Mouse (Mus musculus): ENCODE measurements around the gene Nfkb2. TPM values are rescaled to one million over a fixed set of nuclear protein-coding genes. Genes with fewer than 3 reads are reported as not detected.

The Nfkb2 gene
- total RNA-seq, 2 experiments from 2014 or later, result 19.7 to 22.1 TPM

DNA sequence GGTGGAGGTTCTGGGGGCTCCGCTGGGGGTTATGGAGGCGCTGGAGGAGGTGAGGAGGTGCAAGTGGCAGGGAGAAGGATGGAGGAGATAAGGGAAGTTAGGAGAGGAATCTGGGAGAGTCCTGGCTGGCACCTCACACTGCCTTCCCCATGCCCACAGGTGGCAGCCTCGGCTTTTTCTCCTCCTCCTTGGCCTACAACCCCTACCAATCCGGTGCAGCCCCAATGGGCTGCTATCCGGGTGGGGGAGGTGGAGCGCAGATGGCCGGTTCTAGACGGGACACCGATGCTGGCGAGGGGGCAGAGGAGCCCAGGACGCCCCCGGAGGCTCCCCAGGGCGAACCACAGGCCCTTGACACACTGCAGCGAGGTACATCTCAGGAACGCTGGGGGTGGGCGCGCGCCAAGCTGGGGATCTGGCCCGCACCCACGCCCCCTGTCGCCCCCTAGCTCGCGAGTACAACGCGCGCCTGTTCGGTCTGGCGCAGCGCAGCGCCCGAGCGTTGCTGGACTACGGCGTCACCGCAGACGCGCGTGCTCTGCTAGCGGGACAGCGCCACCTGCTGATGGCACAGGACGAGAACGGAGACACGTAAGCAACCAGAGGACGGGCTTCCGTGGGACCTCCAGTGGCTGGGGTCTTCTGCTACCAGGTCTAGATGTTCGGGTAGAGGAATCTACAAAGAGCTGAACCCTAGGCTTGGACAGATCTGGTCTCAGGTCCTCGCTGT lies 4.8 kb downstream of the Nfkb2 start:
- peak; percentile 83 to 89 for DNase-seq

DNA sequence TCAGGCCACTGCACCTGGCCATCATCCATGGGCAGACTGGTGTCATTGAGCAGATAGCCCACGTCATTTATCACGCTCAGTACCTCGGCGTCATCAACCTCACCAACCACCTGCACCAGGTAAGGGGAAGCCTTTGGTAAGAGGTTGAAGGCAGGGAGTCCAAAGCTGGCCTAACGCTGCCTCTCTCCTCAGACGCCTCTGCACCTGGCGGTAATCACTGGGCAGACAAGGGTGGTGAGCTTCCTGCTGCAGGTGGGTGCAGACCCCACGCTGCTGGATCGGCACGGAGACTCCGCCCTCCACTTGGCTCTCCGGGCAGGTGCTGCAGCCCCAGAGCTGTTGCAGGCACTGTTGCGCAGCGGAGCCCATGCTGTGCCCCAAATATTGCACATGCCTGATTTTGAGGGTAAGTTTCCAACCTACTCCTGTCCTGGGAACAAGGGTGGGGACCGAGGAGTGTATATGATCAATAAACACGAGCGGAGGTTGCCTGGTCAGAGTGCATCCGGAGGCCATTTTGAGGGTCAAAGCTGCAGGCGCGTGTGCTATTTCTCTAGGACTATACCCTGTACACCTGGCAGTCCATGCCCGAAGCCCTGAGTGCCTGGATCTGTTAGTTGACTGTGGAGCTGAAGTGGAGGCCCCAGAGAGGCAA lies 5.7 kb downstream of the Nfkb2 start:
- no peak for DNase-seq

DNA sequence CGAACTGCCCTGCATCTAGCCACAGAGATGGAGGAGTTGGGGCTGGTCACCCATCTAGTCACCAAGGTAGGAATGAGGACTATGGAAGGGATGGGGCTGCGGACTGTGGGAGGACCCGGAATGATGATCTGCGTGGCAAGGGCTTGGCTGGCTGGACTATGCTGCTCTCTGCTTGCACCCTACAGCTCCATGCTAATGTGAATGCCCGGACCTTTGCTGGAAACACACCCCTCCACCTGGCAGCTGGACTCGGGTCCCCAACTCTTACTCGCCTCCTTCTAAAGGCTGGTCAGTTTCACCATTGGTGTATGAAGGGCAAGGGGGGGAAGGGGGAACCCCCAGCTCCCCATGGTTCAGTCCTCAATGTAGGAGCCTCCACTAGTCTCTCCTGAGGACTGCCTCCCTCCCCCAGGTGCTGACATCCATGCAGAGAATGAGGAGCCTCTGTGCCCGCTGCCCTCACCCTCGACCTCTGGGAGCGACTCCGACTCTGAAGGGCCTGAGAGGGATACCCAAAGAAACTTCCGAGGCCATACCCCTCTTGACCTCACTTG lies 6.3 kb downstream of the Nfkb2 start:
- DNase-seq, result no peak

DNA sequence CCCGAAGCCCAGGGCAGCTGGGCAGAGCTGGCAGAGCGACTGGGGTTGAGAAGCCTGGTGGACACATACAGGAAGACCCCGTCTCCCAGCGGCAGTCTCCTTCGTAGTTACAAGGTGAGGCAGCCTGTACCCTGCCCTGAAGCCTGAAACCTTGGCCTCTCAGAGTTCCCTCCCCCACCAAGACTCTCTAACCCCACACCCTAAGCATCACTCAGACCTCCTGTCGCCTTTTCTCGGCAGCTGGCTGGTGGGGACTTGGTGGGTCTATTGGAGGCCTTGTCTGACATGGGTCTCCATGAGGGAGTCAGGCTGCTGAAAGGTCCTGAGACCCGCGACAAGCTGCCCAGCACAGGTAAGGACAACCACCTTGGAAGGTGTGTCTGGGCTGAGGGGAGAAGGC lies 7.2 kb downstream of the Nfkb2 start:
- DNase-seq, result no peak

DNA sequence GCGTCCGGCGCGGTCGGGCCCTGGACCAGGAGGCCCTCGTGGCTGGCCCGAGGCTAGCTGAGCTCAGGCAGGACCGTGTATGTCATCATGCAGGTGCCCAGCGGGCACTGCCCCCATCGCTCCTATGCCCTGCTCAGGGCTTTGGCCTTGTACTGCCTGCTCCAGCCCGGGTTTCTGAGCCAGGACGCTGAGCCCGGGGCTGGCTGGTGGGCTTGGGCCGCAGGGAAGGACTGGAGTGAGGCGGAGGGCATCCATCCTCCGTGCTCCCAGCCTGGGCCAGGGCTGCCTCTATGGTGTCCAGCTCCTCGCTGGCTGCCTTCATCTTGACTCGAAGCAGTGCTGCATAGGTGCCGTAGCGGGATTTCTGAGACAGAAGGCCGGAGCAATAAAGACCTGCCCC lies 8.4 kb downstream of the Nfkb2 start:
- no peak for DNase-seq

DNA sequence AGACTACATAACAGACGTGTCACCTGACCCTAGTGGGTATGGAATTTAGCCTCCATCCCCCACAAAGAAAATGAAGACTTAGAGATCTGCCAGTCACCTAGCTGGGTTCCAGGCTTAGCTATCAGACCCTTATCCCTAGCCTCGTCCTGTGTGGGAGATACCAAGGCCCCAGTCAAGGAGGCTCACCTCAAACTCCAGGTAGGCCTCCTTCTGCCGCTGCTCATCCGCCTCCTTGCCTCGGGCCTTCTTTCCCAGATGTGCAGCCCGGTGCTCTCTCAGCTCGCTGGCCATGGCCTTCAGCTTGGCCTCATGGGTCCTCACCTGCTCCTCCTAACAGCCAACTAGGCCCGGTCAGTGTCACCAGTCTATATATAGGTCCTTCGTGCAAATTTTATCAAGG lies 9.0 kb downstream of the Nfkb2 start:
- DNase-seq, result no peak

DNA sequence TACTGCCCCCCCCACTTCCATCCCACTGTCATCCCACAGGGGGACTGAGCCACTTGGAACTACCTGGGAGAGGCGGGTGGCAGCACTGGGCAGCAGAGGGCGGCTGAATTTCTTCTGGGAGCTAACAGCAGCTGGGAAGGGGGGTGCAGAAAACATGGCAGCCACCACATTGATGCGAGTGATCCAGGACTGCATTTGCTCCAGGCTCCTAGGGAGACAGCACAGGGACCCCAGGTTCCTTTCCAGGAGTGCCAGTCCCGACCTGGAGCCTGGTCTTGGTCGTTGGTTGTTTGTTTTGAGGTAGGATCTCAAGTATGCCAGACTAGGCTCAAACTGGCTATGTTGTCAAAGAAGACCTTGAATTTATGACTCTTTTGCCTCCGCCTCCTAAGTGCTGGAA lies 9.5 kb downstream of the Nfkb2 start:
- DNase-seq, result no peak

DNA sequence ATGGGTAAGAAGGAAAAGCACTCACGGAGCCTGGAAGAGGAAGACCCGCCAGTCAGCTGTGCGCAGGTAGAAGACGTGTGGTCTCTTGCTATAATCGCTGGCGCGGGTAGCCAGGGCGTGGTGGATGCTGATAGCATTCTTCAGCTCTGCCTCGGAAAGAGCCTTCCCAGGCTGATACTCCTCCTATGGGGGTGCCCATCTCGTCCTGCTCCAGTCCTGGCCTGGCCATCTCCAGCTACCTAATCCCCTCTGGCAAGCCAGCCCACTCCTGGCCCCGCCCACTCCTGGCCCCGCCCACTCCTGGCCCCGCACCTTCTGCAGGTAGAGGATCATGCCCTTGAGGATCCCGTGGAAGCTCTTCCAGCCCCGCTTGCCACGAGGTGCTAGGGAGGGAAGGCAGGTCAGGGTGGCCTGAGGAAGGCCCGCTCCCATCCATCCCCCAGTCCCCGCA lies 10.1 kb downstream of the Nfkb2 start:
- DNase-seq, result no peak

DNA sequence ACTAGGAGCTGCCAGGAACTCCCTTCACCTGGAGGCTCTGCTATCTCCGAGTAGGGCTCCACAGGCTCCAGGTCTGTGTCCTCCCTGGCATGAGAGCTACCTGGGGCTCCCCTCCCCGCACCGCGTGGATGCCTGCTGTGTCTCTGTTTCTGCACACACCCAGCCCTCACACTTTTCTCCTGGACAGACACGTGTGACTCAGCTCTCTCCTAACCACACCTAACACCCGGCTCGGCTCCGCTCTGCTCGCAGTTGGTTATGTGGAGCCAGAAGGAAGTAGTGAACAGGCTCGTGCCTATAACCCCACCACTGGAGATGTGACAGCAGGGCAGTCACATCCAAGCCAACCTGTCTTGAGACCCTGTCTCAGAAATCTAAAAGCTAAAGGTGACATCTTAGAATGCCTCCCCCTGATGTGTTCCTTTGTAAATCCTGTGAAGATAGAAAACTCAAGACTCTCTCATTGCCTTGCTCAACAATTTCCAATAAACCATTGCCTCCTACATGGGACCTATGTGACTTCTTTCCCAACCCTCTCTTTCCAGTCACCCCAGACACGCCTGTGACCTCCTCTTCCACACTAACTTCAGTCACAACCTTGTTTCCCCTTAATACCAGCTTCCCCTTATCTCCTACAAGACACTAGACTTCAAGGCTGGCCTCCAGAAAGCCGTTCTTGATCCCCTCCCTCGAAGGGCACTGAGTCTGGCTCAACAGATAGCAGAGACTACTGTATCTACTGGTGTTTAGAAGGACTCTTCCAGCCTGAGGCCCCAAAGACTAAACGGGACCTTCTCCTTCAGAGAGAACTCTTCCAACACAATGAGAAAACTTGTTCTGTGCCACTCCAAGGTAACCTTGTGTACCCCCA lies 11.0 kb downstream of the Nfkb2 start:
- DNase-seq, result no peak

DNA sequence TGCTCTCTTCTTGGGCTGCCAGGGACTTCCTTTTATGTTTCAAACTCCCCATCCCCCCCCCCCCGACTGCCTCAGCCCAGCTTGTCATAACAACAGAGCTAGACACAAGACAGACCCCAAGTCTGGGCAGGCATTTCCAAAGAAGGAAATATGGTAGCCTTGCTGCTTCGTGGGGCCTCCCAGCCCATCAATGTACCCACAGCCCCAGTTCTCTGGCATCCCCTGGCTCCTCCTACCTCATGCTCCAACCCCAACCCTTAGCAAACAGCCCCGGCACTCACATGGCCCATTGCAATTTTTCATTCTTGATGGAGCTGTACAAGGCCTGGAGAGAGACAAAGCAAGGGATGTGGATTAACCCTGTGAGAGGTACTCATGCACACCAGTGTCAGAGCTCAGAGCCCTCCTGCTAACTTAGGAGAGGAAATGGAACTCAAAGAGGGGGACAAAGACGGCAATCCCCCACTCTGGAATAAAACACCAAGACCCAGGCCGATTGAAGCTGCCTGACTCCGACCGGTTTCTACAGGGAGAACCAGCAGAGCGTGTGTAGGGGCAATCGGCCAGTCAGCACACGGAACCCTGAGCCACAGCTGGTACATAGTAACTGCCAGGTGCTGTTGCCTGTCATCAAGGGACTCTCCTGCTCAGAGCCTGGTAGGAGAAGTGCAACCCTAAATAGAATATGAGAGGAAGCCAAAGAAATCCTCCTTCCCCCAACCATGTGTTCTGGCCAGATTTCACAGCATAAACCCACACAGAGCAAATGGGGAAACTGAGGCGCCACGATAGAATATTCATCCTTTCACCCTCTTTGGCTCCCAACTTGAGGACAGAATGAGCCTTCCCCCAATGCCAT lies 11.9 kb downstream of the Nfkb2 start:
- no peak for DNase-seq

DNA sequence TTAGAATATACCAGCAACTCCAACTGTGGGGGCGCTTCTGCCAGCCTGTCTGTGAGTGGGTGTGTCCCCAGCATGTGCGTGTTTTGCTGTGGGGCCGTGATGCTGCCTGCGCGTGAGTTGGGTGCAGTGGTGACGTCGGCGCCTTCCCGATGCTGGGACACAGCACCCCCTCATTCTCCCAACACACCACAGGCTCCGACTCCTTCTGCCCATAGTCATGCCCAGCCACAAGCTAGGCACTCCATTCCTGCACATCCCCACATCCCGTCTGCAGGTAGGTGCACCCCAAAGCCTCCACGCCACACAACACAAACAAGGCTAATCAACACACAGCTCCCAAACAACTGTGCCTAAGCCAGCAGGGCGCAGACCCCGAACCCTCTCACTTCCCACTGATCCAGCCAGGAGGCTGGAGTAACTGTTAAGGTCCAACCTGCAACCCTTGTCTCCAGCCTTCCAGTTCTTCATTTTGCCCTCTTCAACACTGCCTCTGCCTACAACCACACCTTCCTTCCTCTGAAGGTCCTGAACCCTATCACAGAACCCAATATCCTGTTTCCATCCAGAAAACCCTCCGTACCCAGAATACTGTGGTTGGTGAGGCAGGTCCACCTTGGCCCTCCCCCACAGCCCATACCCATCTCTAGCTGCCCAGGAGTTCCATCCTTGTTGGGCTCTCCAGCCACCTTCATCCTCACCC lies 12.9 kb downstream of the Nfkb2 start:
- peak in 1 of 2 experiments; percentile 0 for DNase-seq

DNA sequence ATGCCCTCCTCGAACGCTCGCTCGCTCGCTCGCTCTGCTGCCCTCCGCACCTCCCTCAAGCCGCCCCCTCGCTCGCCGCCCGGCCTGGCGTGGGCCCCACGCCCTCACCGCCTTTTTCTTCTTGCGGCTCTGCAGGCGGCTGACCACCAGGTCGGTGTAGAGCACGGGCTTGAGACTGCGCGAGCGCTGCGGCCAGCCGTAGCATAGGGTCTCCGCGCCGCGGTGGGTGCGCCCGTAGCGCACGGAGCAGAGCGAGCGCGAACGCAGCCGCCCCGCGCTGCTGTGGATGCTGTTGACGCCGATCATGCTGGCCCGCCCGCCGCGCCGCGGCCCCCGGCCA lies 13.4 kb downstream of the Nfkb2 start:
- DNase-seq, result peak in 1 of 2 experiments; percentile 0

DNA sequence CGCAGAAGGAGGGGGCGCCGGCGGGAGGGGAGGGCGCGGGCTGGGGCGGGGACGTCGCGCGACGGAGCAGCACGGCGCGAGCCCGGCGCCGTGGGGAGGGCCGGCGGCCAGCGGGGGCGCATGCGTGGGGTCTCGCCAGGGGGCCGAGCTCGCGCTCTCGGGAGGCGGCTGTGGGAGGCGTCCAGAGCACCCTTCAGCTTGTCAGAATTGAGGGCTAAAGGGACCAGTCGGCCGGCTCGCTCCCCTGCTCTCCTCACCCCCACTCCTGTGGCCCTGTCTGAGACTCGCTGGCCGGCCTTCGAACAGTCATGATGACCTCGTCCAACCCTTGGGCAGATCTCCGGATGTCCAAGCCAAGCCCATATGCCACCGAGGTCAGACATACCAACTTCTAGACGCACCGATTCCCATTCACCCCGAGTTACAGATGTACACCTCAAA lies 13.9 kb downstream of the Nfkb2 start:
- DNase-seq, result peak in 1 of 2 experiments; percentile 19

DNA sequence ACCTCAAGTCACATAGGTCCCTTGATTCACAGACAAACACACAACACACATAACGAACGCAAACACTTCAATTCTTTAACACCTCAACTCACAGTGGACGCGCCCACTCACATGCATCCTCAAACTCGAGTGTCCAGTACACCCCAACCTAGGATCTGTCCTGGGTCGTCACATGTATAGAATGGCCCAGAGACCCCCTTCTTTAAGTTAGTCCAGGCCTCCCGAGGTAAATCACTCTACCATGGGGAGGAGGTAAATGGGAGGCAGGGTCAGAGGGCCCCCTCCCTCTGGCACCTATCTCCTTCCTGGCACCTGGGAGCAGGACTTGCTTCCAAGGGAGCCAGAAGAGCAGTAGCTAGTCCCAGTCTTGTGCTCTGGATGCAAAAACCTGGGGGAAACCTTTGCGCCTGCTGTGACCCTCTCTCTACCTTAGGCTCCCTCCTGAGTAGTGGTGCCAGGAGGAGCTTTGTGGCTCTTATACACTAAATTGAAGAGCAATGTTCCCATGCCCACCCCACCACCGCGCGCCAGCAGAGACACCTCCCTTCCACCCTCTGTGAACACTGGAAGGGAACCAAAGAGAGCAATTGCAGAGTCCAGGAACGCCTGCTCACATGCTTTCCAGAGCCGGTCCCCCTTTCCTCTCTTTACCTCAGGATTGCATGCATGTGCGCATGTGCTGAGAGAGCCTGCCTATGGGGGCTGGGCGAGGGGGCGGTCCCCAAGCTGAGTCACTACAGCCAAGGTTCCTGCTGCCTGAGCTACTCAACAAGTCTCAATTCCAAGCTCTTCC lies 14.7 kb downstream of the Nfkb2 start:
- peak in 1 of 2 experiments; percentile 49 for DNase-seq

DNA sequence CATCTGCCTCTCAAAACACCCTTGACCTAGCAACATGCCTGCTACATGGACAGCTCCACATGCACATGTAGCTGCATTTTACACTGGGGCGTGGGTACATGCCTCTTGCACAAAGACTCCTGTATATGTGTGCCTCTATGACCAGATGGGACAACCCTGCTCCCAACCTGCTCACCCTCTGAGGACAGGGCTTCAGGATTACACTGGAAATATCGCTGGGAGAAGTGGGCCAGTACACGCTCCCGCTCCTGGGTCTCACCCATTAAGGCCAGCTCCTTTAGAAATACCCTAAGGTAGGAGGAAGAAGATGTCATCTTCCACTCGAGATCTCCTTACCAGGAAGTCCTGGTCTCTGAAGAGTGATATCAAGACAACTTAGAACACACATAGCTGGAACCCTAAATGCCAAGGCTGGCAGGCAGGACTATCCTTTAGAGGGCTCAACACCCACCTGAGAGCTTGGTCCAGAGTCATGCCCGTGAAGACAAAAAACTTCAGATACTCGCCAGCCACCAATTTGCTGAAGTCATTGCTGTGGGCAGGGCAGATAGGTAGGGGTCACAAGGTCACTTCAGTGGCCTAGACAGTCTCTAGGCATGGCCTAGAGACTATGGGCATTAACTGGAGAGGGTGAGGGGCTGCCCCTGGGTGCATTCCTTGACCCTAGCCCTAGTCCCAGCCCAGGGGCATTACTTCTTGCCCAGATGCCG lies 16.1 kb downstream of the Nfkb2 start:
- DNase-seq, result no peak

DNA sequence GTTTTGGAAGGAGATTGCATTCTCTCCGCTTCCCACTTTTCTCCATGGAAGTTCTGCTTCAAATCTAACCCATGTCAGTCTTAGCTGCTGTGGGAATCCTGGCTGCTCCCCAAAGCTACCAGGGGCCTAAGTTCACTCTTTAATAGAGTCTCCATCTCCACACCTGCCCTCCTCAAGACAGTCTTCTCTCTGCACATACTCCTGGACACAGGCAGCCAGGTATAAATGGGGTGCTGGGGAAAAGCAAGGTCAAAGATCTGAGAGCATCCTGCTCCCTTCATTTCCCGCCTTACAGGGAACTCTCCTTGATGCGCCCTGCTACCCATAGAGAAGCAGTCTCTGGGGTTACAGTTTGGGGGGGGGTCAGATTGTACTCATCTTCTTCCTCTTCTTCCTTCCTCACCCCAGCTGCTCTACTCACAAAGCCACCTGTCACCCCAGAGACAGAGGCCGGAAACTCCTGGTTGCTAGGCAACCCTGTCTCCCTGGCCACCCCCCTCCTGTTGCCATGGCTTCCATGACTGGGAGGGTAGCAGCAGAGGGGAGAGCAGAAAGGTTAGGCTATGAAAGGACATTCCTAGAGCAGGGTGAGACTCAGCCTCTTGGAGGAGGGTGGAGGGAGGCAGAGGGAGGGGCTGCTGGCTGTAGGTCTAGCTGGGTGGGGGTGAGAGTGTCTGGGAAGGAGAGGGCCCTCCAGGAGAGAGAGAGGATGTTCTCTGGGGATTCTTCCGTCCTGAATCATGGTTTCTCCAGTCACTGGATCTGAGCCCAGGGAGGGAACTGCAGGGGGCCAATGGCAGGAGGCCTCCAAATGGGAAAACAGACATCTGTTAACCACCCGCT lies 17.2 kb downstream of the Nfkb2 start:
- no peak for DNase-seq

DNA sequence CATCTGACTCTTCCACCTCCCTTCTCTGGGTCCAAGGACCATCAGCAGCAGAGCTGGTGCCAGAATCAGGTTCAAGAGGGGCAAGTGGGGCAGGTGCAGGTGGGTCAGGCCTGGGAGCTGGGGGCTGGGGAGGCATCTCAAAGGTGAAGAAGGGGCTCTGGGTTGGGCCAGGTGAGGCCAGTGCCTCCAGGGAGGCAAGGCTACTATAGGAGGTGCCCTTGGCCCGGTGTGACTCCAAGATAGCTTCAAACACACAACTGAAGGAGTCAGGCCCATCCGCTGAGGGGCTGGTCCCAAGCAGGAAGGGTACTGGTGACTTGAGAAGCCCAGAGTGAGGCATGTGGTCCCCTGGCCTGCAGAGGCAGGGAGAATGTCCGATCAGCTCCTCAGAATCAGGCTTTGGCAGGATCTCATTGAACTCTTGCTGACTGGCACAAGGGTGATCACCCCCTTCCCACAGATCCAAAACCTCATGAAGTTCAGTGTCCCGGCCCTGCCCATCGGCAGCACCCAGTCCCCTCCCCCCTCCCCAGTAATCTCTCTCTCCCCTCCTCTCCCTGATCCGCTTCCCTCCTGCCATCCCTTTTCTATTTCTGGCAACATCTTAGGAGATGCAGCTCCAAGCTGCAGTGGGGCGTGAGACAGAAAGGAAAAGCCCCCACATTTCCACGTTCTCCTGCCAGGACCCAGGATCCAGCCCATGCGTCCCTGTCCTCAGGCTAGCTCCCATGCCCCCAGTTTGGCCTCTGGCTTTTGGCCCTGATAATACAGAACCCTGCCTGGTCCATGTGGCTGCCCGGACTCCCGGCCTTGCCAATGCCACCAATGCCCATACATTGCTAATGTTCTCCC lies 18.2 kb downstream of the Nfkb2 start:
- no peak for DNase-seq
